11 mouse cellular contexts compared by ENCODE assay signal in genomic region chr2:31808410-31809357, GRCm38 (mm10). TPM values are rescaled to one million over a fixed set of nuclear protein-coding genes. Genes with fewer than 3 reads are reported as not detected.
DNase-seq lines count a peak whose midpoint lies in the region; ATAC-seq and TF ChIP-seq lines count a peak whose summit lies in the region.
"Had no signal": no experiment of that assay in that cellular context is flagged by ENCODE, and none has a peak within 500 bp of the region (broad histone marks: within the 10 kb centered on the region; RNA-seq: fewer than 3 reads in every experiment).

No protein-coding gene starts in this region.

- peaks cover 27% of the 10 kb centered on the region for H3K27me3 ChIP-seq in heart, embryonic 12.5 days (replicated peaks)
- peaks cover 40% of the 10 kb centered on the region for H3K27me3 ChIP-seq in heart, embryonic 10.5 days (ENCODE audit: insufficient read depth, poor library complexity, severe bottlenecking)
- H3K27me3 ChIP-seq in hindbrain, embryonic 16.5 days (replicated peaks; ENCODE audit: control insufficient read depth, insufficient read depth, low read length) = no peaks in the 10 kb centered on the region
- H3K27me3 ChIP-seq in liver, embryonic 16.5 days (ENCODE audit: control insufficient read depth, insufficient read depth, low read depth, low read length) = peaks cover 8% of the 10 kb centered on the region

- H3K4me2 ChIP-seq in heart, embryonic 12.5 days = no peak overlapping the region
- H3K4me2 ChIP-seq in hindbrain, embryonic 16.5 days (ENCODE audit: low read length) = no peak overlapping the region
- no peak overlapping the region for H3K4me2 ChIP-seq in liver, embryonic 16.5 days (ENCODE audit: low read depth, low read length)

- 39% methylated on average over 28 of the region's 28 CpGs for WGBS in heart, embryonic 12.5 days
- 37% methylated on average over 28 of the region's 28 CpGs for WGBS in heart, embryonic 10.5 days
- 29% methylated on average over 22 of the region's 28 CpGs for WGBS in hindbrain, embryonic 16.5 days
- WGBS in liver, embryonic 16.5 days (ENCODE audit: insufficient replicate concordance) = 43% methylated on average over 28 of the region's 28 CpGs

- peak; percentile 23; the same call in 1 of the 2 replicates for TF ChIP-seq CTCF in brain, embryonic 14.5 days (IDR thresholded peaks at IDR 0.05; ENCODE audit: borderline replicate concordance, extremely low read depth, insufficient read depth, insufficient read length)

- 0 out of 2 replicates have a peak overlapping the region, but pooled peaks have one; percentile 29 for H3K9ac ChIP-seq in heart, embryonic 12.5 days
- peak overlapping the region; percentile 35; the same call in 1 of the 2 replicates for H3K9ac ChIP-seq in hindbrain, embryonic 16.5 days (ENCODE audit: low read depth, low read length)
- no peak overlapping the region for H3K9ac ChIP-seq in liver, embryonic 16.5 days (ENCODE audit: low read depth, low read length)

- no peaks in the 10 kb centered on the region for H3K9me3 ChIP-seq in heart, embryonic 12.5 days (replicated peaks)
- no peaks in the 10 kb centered on the region for H3K9me3 ChIP-seq in heart, embryonic 10.5 days
- no peaks in the 10 kb centered on the region for H3K9me3 ChIP-seq in hindbrain, embryonic 16.5 days (ENCODE audit: control insufficient read depth, low read length)
- H3K9me3 ChIP-seq in liver, embryonic 16.5 days (replicated peaks; ENCODE audit: control insufficient read depth, low read length) = no peaks in the 10 kb centered on the region

- DNase-seq in heart, embryonic 10.5 days (ENCODE audit: low spot score) = no peak
- DNase-seq in brain, embryonic 14.5 days (ENCODE audit: low read depth) = peak; percentile 65
- no peak for DNase-seq in adrenal gland, adult 2 months
- no peak for DNase-seq in gastrocnemius, postnatal 36 days
- no peak for DNase-seq in ovary, adult 18-20 months (ENCODE audit: low spot score)
- DNase-seq: adrenal gland, postnatal 14 days; left cerebral cortex, postnatal 4 days had no signal

- no peak overlapping the region for H3K4me3 ChIP-seq in heart, embryonic 12.5 days
- H3K4me3 ChIP-seq in heart, embryonic 10.5 days = no peak overlapping the region
- H3K4me3 ChIP-seq in hindbrain, embryonic 16.5 days (ENCODE audit: low read length) = no peak overlapping the region
- no peak overlapping the region for H3K4me3 ChIP-seq in liver, embryonic 16.5 days (ENCODE audit: low read depth, low read length)

- peaks cover 16% of the 10 kb centered on the region for H3K36me3 ChIP-seq in heart, embryonic 12.5 days
- H3K36me3 ChIP-seq in heart, embryonic 10.5 days = peaks cover 14% of the 10 kb centered on the region
- no peaks in the 10 kb centered on the region; the same call in 1 of the 2 replicates for H3K36me3 ChIP-seq in hindbrain, embryonic 16.5 days (ENCODE audit: control insufficient read depth, insufficient read depth, low read length)
- H3K36me3 ChIP-seq in liver, embryonic 16.5 days (ENCODE audit: control insufficient read depth, insufficient read depth) = no peaks in the 10 kb centered on the region

- no peak for ATAC-seq in heart, embryonic 12.5 days (ENCODE audit: insufficient number of reproducible peaks, low FRiP score)
- ATAC-seq in hindbrain, embryonic 16.5 days = peak; percentile 34; the same call in 1 of the 2 replicates
- ATAC-seq in liver, embryonic 16.5 days (ENCODE audit: low read depth) = peak; percentile 58

- no peak for TF ChIP-seq POLR2A in brain, embryonic 14.5 days (IDR thresholded peaks at IDR 0.05; ENCODE audit: borderline replicate concordance, extremely low read depth, insufficient read depth, insufficient read length, poor library complexity, severe bottlenecking)

- intact Hi-C loops in gastrocnemius, postnatal 36 days (cut with DNase I) = no loop called here

- no peak overlapping the region for H3K27ac ChIP-seq in heart, embryonic 12.5 days (ENCODE audit: poor library complexity, severe bottlenecking)
- H3K27ac ChIP-seq in heart, embryonic 10.5 days = no peak overlapping the region
- H3K27ac ChIP-seq in hindbrain, embryonic 16.5 days (ENCODE audit: low read depth, low read length) = no peak overlapping the region; the same call in 1 of the 2 replicates
- H3K27ac ChIP-seq in liver, embryonic 16.5 days (ENCODE audit: low read length) = no peak overlapping the region

- H3K4me1 ChIP-seq in heart, embryonic 12.5 days (replicated peaks) = peaks cover 20% of the 10 kb centered on the region
- peaks cover 35% of the 10 kb centered on the region for H3K4me1 ChIP-seq in heart, embryonic 10.5 days
- H3K4me1 ChIP-seq in hindbrain, embryonic 16.5 days (ENCODE audit: control insufficient read depth, insufficient read depth, low read depth, low read length) = peaks cover 46% of the 10 kb centered on the region
- peaks cover 4% of the 10 kb centered on the region; the same call in 1 of the 2 replicates for H3K4me1 ChIP-seq in liver, embryonic 16.5 days (ENCODE audit: control insufficient read depth, low read depth, low read length)

RNA-seq across cellular contexts. Expression of gene Qrfp, which starts 1.7 kb away (rescaled TPM):
- 0.08 TPM in 1 of 2 replicates, not detected in the other for polyA plus RNA-seq in heart, embryonic 12.5 days (2016; fragmentation: Nextera tagmentation; extraction: Ambion mirVana)
- 0.06 TPM in 1 of 2 replicates, not detected in the other for polyA plus RNA-seq in heart, embryonic 10.5 days (2016; fragmentation: Nextera tagmentation; extraction: Ambion mirVana)
- 0.03 TPM in 2 replicates for polyA plus RNA-seq in brain, embryonic 14.5 days (2012; rRNA removed)
- 0.09 TPM in 1 of 2 replicates, not detected in the other for polyA plus RNA-seq in hindbrain, embryonic 16.5 days (2015; fragmentation: Nextera tagmentation; extraction: Ambion mirVana)
- 0.05 and 0.07 TPM in 2 replicates for polyA plus RNA-seq in liver, embryonic 16.5 days (2015; fragmentation: Nextera tagmentation; extraction: Ambion mirVana)
- not detected for total RNA-seq in adrenal gland, adult 2 months (2021)
- polyA plus RNA-seq in adrenal gland, adult 2 months (2012; rRNA removed) = not detected in 2 replicates
- not detected for total RNA-seq in gastrocnemius, postnatal 36 days (2021)
- total RNA-seq: adrenal gland, postnatal 14 days; hematopoietic stem cell, adult 5-6 weeks; left cerebral cortex, postnatal 4 days had no signal

RNA-seq across cellular contexts. Expression of gene Fibcd1, which starts 37.1 kb away (rescaled TPM):
- 0.04 and 0.08 TPM in 2 replicates for polyA plus RNA-seq in heart, embryonic 12.5 days (2016; fragmentation: Nextera tagmentation; extraction: Ambion mirVana)
- 0.12 and 0.36 TPM in 2 replicates for polyA plus RNA-seq in heart, embryonic 10.5 days (2016; fragmentation: Nextera tagmentation; extraction: Ambion mirVana)
- polyA plus RNA-seq in brain, embryonic 14.5 days (2012; rRNA removed) = 7.2 and 10.0 TPM in 2 replicates
- 7.1 and 8.6 TPM in 2 replicates for polyA plus RNA-seq in hindbrain, embryonic 16.5 days (2015; fragmentation: Nextera tagmentation; extraction: Ambion mirVana)
- polyA plus RNA-seq in liver, embryonic 16.5 days (2015; fragmentation: Nextera tagmentation; extraction: Ambion mirVana) = 0.04 TPM in 2 replicates
- not detected for total RNA-seq in adrenal gland, adult 2 months (2021)
- polyA plus RNA-seq in adrenal gland, adult 2 months (2012; rRNA removed) = 0.06 and 0.07 TPM in 2 replicates
- not detected for total RNA-seq in gastrocnemius, postnatal 36 days (2021)
- total RNA-seq: hematopoietic stem cell, adult 5-6 weeks had no signal
